ENCODE assay signal across 10 mouse cellular contexts in genomic region chr5:119832479-119832796, GRCm38 (mm10). TPM values are rescaled to one million over a fixed set of nuclear protein-coding genes. Genes with fewer than 3 reads are reported as not detected.
DNase-seq lines count a peak whose midpoint lies in the region; ATAC-seq and TF ChIP-seq lines count a peak whose summit lies in the region.
"Had no signal": no experiment of that assay in that cellular context is flagged by ENCODE, and none has a peak within 500 bp of the region (broad histone marks: within the 10 kb centered on the region; RNA-seq: fewer than 3 reads in every experiment).

Gene Tbx5 (plus strand): TSS chr5:119832668.

- peak within 1 kb of the TSS; percentile 96 for H3K9ac ChIP-seq in limb, embryonic 12.5 days (replicated peaks)

- ATAC-seq in limb, embryonic 12.5 days (ENCODE audit: insufficient number of reproducible peaks, insufficient read depth, low FRiP score, low TSS enrichment, low read depth), result no peak

- WGBS in heart, embryonic 10.5 days, result 5% methylated on average over 16 of the region's 16 CpGs
- WGBS in limb, embryonic 12.5 days, result under 1% methylated on average over 16 of the region's 16 CpGs
- 4% methylated on average over 16 of the region's 16 CpGs for WGBS in small intestine, adult 2 months
- 4% methylated on average over 16 of the region's 16 CpGs for WGBS in kidney, adult 2 months

- no peak for TF ChIP-seq CTCF in small intestine, adult 2 months (IDR thresholded peaks at IDR 0.05; ENCODE audit: extremely low read depth, insufficient read length, insufficient replicate concordance, low read depth, low read length)
- no peak for TF ChIP-seq CTCF in kidney, adult 2 months (conservative IDR thresholded peaks at IDR 0.05; ENCODE audit: insufficient read depth, insufficient read length, low read depth, low read length)

- H3K27ac ChIP-seq in heart, embryonic 10.5 days, result peak within 1 kb of the TSS; percentile 97
- peak within 1 kb of the TSS; percentile 98 for H3K27ac ChIP-seq in limb, embryonic 12.5 days
- no peak within 1 kb of the TSS for H3K27ac ChIP-seq in small intestine, adult 2 months (ENCODE audit: insufficient read depth, low read depth, low read length)
- H3K27ac ChIP-seq in kidney, adult 2 months (ENCODE audit: insufficient read depth, low read depth, low read length), result no peak within 1 kb of the TSS

- peaks cover 71% of the 10 kb centered on the region for H3K27me3 ChIP-seq in heart, embryonic 10.5 days (ENCODE audit: insufficient read depth, poor library complexity, severe bottlenecking)
- H3K27me3 ChIP-seq in limb, embryonic 12.5 days, result peaks cover 93% of the 10 kb centered on the region
- H3K27me3 ChIP-seq in small intestine, adult 2 months (ENCODE audit: control insufficient read depth, insufficient read depth, low read length), result peaks cover 73% of the 10 kb centered on the region
- no peaks in the 10 kb centered on the region for H3K27me3 ChIP-seq in kidney, adult 2 months (replicated peaks; ENCODE audit: control insufficient read depth, insufficient read depth, low read length)

- H3K4me2 ChIP-seq in limb, embryonic 12.5 days, result peak within 1 kb of the TSS; percentile 68

- TF ChIP-seq POLR2A in small intestine, adult 2 months (IDR thresholded peaks at IDR 0.05; ENCODE audit: low read depth, low read length), result no peak
- no peak for TF ChIP-seq POLR2A in kidney, adult 2 months (IDR thresholded peaks at IDR 0.05; ENCODE audit: low read depth, low read length)

- H3K36me3 ChIP-seq in heart, embryonic 10.5 days, result no peaks in the 10 kb centered on the region; the same call in 1 of the 2 replicates
- H3K36me3 ChIP-seq in limb, embryonic 12.5 days, result peaks cover 7% of the 10 kb centered on the region; the same call in 1 of the 2 replicates
- no peaks in the 10 kb centered on the region for H3K36me3 ChIP-seq in small intestine, adult 2 months (ENCODE audit: control insufficient read depth, insufficient read depth, low read length)
- no peaks in the 10 kb centered on the region for H3K36me3 ChIP-seq in kidney, adult 2 months (ENCODE audit: control insufficient read depth, insufficient read depth, low read length)

- peak within 1 kb of the TSS; percentile 74 for H3K4me3 ChIP-seq in heart, embryonic 10.5 days
- H3K4me3 ChIP-seq in limb, embryonic 12.5 days (replicated peaks), result peak within 1 kb of the TSS; percentile 59
- H3K4me3 ChIP-seq in small intestine, adult 2 months (ENCODE audit: low read depth, low read length), result peak within 1 kb of the TSS; percentile 52
- no peak within 1 kb of the TSS for H3K4me3 ChIP-seq in kidney, adult 2 months (ENCODE audit: insufficient read depth, low read depth, low read length)

- no peaks in the 10 kb centered on the region for H3K9me3 ChIP-seq in heart, embryonic 10.5 days
- H3K9me3 ChIP-seq in limb, embryonic 12.5 days, result no peaks in the 10 kb centered on the region

- peaks cover 39% of the 10 kb centered on the region for H3K4me1 ChIP-seq in heart, embryonic 10.5 days
- H3K4me1 ChIP-seq in limb, embryonic 12.5 days (replicated peaks), result peaks cover 4% of the 10 kb centered on the region
- H3K4me1 ChIP-seq in small intestine, adult 2 months (ENCODE audit: control insufficient read depth, insufficient read depth, insufficient read length, low read length), result peaks cover 2% of the 10 kb centered on the region
- H3K4me1 ChIP-seq in kidney, adult 2 months (ENCODE audit: control insufficient read depth, insufficient read depth, low read length), result no peaks in the 10 kb centered on the region

- intact Hi-C loops in left cerebral cortex, postnatal 25 days (cut with DNase I), result loop anchor here (2.0 kb wide), 1 partner anchor 28 kb away; no protein-coding TSS in a partner anchor

- DNase-seq in lung, adult 18-20 months, result peak; percentile 22 to 49
- DNase-seq in lung, postnatal 14 days, result no peak
- DNase-seq in heart, embryonic 10.5 days (ENCODE audit: low spot score), result no peak
- DNase-seq in kidney, adult 2 months, result no peak
- no peak for DNase-seq in left cerebral cortex, postnatal 25 days (ENCODE audit: low spot score in 2 of 2)
- DNase-seq in right cerebral cortex, postnatal 4 days, result no peak
- DNase-seq: adrenal gland, adult 8-10 months; gastrocnemius, postnatal 25 days had no signal

RNA-seq across cellular contexts. Expression of gene Tbx5, which starts in this region (rescaled TPM):
- 41.9 and 44.2 TPM in 2 replicates for polyA plus RNA-seq in heart, embryonic 10.5 days (2016; fragmentation: Nextera tagmentation; extraction: Ambion mirVana)
- 35.6 and 51.2 TPM in 2 replicates for polyA plus RNA-seq in limb, embryonic 12.5 days (2016; fragmentation: Nextera tagmentation; extraction: Ambion mirVana)
- not detected in 2 replicates for polyA plus RNA-seq in small intestine, adult 2 months (2012; rRNA removed)
- polyA plus RNA-seq in kidney, adult 2 months (2012; rRNA removed), result 0.05 and 0.06 TPM in 2 replicates
- total RNA-seq in left cerebral cortex, postnatal 25 days (2021), result not detected

Comparison
In these comparisons a context has a peak if more than half of its experiments do, and no peak if none do; other contexts are left out.
1. RNA of gene Tbx5 (polyA plus RNA-seq): 41.9 to 44.2 TPM in heart, embryonic 10.5 days and 35.6 to 51.2 TPM in limb, embryonic 12.5 days; 0.05 to 0.06 TPM in kidney, adult 2 months and not detected in small intestine, adult 2 months; every median in the first group is over 10 times any median in the second.
2. DNase-seq: peak in lung, adult 18-20 months (2 of 2); none in lung, postnatal 14 days (single experiment), heart, embryonic 10.5 days (single experiment), kidney, adult 2 months (single experiment), left cerebral cortex, postnatal 25 days (0 of 2) and right cerebral cortex, postnatal 4 days (single experiment).
3. H3K27ac ChIP-seq: peak in heart, embryonic 10.5 days (single experiment) and limb, embryonic 12.5 days (single experiment); none in small intestine, adult 2 months (single experiment) and kidney, adult 2 months (single experiment).